Mouse (Mus musculus) thymus, postnatal 0 days (tissue): Measurements from ENCODE around the gene Cul4b. TPM values are rescaled to one million over a fixed set of nuclear protein-coding genes. Genes with fewer than 3 reads are reported as not detected.

Experiments used
- polyA plus RNA-seq: library from polyadenylated mRNA; unstranded; fragments of >200 nt; fragmentation: Nextera tagmentation; extraction: Ambion mirVana; gene quantifications from 2 replicates; pipeline ENCODE4 v1.2.1, GENCODE M21; 2015

Cul4b gene
- polyA plus RNA-seq, 1 experiment from 2014 or later = 20.6 TPM

Other genes with a start within 250 kb of the Cul4b start
- gene Lamp2, start 119.7 kb downstream of the Cul4b start, polyA plus RNA-seq = 220 and 244 TPM in 2 replicates
- 167 and 185 TPM in 2 replicates for gene Mcts1, start 24.4 kb upstream of the Cul4b start, polyA plus RNA-seq
- 30.6 TPM in 2 replicates for gene C1galt1c1, start 58.9 kb upstream of the Cul4b start, polyA plus RNA-seq
- not detected in 2 replicates for gene 6030498E09Rik, start 196.5 kb upstream of the Cul4b start, polyA plus RNA-seq